Mouse (Mus musculus) thymus, adult 2 months (tissue): Measurements from ENCODE around the gene Slc25a38.

Experiments used
- CTCF ChIP-seq: fragments of 200-500 bp; IDR thresholded peaks from 2 replicates; pipeline ENCODE4 v1.5.1; 2012; ENCODE audit warnings: mild to moderate bottlenecking, control low read depth, low read length, moderate library complexity, borderline replicate concordance; ENCODE audit not compliant: control insufficient read depth, poor library complexity, insufficient read depth; ENCODE audit errors: extremely low read depth
- POLR2A ChIP-seq: fragments of 200-500 bp; IDR thresholded peaks from 2 replicates; pipeline ENCODE4 v1.6.1; 2012; ENCODE audit warnings: mild to moderate bottlenecking, low read length, control low read depth, moderate library complexity; ENCODE audit not compliant: control insufficient read depth, poor library complexity, insufficient read depth; ENCODE audit errors: extremely low read depth

DNA sequence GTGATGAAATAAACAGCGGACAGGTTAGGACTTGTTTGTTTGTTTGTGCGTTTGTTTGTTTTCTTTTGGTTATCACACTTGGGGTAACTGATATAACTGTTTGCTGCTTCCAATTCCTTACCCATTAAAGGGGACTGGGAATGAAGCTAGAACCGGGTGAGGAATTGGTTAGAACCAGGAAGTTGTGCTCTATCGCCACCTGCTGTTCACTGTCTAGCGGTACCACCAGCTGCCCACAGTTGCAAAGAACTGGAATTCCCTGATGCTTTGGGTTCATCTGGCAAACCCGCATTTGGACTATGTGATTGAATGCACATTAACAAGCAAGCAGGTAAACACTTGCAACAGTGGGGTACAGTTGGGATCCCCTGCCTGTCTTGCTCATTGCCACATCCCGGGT, 11.5 kb upstream of the Slc25a38 start:
- TF ChIP-seq CTCF (no peak; the same call in 1 of the 2 replicates), POLR2A (no peak)
